Mouse (Mus musculus) forelimb bud, embryonic 11.5 days (tissue): ENCODE data around the gene Cebpg.

Experiments used
- DNase-seq: peaks from one replicate; pipeline ENCODE4 v3.0.0-alpha.2; 2012; ENCODE audit warnings: low read depth, low spot score

Cebpg gene

GRCm38 (mm10) chr7:35056436-35056864, at the start of gene Cebpg:
Cebpg (minus strand) TSS chr7:35056573.
- peak; percentile 88 for DNase-seq

- DNase-seq: no peak
Observed at GRCm38 (mm10) chr7:35099528-35099927, 43.2 kb upstream of the Cebpg start.

DNA sequence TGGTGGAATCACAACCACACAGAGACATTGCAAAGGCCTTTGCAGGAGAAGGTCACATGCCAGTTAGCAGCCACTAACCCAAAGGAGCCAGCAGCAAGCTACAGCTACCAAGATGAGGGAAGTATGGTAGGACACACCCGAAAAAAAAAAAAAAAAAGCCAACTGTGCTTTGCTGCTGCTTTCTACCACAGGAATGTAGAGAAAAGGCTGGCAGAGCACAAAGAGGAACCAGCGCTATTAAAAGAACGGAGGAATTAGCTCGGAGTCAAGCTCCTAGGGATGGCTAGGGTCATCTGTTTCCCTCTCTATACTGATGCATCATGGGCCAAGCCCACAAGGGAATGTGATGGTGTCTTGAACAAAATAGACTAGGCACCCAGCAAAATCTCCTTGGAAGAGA, 42.4 kb upstream of the Cebpg start:
- no peak for DNase-seq

- DNase-seq: no peak
Observed at GRCm38 (mm10) chr7:35094975-35095678, 38.8 kb upstream of the Cebpg start.

- DNase-seq: no peak
Observed at GRCm38 (mm10) chr7:35090550-35090949, 34.2 kb upstream of the Cebpg start.

DNA sequence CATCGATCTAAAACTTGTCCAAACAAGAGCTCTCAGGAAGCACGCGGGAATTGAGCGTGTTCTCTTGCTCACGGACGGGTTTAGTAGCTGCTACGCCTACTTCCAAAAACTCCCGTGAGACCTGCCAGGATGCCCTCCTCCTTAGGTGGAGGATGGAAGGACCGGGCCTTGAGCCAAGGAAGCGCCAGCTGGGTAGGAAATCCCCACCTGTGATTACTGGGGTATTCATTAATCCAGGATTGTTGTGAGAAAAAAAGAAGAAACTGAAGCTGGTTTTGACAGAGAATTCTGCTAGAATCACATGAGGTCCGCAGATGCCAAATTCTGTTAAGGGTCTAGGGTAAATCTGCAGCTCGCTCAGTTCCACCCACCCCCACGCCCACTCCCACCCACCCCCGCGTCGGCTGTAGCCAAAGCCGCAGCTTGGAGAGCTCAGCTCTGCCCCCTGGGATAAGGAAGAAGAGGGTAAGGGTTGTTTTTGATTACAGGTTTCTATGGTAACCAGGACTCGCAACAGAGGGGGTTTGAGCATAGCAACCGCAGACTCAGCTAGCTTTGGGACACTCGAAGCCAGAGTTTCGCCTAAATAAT, 30.0 kb upstream of the Cebpg start:
- DNase-seq: peak; percentile 81

- no peak for DNase-seq
Observed at GRCm38 (mm10) chr7:35084565-35085360, 28.4 kb upstream of the Cebpg start.

GRCm38 (mm10) chr7:35081406-35082104, 25.2 kb upstream of the Cebpg start:
- no peak for DNase-seq

DNA sequence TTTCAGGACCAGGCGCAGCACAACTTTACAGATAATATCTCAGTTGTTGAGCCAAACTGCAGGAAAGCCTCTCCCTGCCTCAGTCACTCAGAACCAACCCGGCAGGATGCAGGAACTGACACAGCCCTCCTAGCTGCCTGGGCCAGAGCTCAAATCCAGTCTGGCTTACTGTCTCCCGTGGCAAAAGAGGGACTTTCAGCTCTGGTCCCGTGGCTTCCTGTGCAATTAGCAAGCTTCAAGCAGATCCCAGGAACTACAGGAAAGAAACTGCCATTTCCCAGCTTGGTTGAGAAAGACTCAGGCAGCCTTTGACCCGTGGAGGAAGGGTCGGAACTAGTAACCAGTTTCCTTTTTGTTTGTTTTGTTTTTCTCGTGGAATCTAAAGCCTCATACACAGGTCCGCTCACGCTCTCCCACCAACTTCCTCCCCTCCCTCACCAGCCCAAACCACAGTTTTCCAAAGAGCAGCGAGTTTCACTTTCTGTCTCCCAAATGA, 24.5 kb upstream of the Cebpg start:
- DNase-seq: no peak

GRCm38 (mm10) chr7:35076645-35077044, 20.3 kb upstream of the Cebpg start:
- no peak for DNase-seq

GRCm38 (mm10) chr7:35066640-35067212, 10.4 kb upstream of the Cebpg start:
- DNase-seq: no peak

DNA sequence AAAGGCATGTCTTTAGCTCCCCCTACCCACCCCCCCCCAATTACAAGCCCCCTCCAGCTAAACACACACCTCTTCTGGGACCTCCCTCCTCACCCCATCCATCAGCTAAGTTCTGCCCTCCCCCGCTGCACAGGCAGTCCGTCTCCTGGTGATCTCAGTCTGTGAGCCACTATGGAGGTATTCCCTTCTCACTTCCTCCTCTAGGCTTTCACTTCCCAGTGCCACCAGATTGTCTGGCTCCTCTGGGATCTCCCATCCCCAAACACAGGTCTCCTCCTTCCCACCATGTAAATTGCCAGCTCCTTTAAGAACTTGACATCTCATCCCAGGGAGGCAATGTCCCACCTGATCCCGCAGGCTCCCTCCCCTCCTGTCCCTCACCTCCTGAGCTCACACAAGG, 9.6 kb upstream of the Cebpg start:
- no peak for DNase-seq

DNA sequence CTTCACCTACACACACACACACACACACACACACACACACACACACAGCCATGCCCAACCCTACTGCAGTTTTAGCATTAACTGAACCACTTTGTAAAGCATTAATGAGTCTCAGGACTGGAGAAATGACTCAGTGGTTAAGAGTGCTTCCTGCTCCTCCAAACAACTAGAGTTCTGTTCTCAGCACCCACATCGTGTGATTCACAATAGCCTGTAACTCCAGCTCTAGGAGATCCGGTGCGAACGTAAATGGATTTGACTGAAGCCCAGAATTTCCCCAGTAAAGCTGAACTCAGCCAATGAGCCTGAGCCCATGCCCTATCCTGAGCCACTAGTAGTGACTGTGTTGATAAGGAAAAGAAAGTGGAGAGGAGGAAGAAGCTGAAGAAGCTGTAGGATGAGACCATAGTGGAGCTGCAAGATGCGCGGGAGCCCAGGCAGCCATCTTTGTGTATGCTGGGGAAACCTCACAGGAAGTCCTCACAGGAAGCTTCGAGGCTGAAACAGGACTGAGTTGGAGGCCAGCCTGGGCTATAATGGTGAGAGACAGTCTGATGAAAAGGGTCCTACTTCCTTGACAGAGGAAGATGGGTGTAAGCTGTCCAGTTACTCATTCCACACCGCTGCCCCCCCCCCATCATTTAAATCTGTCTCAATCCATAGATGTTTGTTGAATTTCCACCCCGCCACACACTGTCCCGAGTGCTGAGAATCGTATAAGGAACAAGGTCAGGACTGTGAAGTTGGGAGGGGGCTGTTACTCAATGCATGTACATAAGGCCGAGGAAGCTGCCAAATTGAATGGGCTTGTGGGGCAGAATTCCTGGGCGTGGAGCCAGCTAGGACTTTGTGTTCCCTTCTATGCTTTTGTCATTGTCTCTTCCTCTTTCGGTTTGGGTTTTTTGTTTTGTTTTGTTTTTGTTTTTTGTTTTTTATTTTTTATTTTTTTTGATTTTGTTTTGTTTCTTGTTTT, 8.2 kb upstream of the Cebpg start:
- no peak for DNase-seq

- no peak for DNase-seq
Observed at GRCm38 (mm10) chr7:35059467-35059866, 3.1 kb upstream of the Cebpg start.

DNA sequence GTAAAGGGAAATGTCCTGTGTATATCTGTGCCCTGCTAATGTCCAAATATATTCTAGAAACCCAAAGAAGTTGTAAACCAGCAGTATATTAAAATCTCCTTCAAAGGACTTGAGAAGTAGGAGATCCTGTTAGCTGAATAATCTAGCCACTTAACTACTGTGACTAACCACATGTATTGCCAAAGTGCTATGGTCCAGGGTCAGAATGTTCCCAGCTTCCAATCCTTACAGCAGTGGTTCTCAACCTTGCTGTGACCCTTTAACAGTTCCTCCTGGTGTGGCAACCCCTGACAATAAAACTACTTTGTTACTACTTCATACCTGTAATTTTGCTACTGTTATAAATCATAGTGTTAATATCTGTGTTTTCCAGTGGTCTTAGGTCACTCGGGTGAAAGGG, 2.0 kb upstream of the Cebpg start:
- no peak for DNase-seq

- no peak for DNase-seq
Observed at GRCm38 (mm10) chr7:35057569-35057968, 1.2 kb upstream of the Cebpg start.

DNA sequence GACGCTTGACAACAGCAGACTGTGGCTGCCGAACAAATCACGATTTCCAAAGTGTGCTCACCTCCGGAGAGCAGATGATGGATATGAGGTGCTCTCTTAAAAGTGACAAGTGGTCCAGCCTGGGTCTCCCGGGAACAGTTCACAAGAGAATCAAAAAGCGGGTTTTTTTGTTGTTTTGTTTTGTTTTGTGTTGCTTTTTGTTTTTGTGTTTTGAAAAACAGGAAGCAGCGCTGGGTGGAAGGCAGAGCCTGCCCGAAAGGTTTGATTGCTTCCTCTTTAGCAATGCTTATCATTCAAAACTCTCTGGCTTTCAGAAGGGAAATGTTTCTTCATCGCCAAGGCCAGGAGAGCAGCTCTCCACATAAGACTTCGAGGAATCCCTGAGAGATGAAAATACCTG, 626 bp upstream of the Cebpg start:
- no peak for DNase-seq

GRCm38 (mm10) chr7:35055619-35056435, 546 bp downstream of the Cebpg start:
- peak; percentile 35 for DNase-seq

GRCm38 (mm10) chr7:35054977-35055618, 1.3 kb downstream of the Cebpg start:
- DNase-seq: no peak
